Comparison of ENCODE assay signal across 8 mouse cellular contexts in the genomic region with DNA sequence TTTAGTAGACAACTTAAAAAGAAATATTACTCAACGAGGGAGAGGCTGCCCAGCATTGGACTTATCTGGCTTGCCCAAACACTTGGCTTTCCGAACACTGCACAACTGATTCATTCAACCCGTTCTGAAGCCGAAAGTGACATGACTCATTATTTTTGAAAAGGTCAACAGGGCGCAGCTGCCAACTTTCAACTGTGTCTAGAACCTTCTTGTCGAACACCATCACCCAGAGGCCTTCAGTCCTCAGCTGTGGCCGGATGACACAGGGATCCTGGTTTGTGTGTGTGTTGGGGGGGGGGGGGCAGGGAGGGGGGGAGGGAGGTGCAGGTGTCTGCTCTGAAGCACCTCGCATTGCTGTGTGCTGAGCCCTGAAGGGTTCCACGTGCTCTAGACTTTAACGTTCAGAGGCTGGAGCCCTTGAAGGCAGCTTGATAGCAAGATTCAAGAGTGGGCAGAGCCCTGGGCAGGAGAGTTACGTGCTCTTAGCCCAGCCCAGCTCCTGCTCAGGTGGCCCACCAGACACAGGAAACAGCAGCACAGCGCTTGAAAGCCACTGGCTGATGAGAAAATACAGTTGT.
DNase-seq lines count a peak whose midpoint lies in the region; ATAC-seq and TF ChIP-seq lines count a peak whose summit lies in the region.

No protein-coding gene starts in this region.

- peaks cover 13 to 21% of the 10 kb centered on the region in 2 experiments for H3K4me1 ChIP-seq in CH12.LX (ENCODE audit: control insufficient read depth in 1 of 2, insufficient read depth in 2 of 2)

- no peak overlapping the region for H3K4me2 ChIP-seq in CH12.LX (ENCODE audit: insufficient read depth, low read depth, poor library complexity, severe bottlenecking)

- H3K9ac ChIP-seq in CH12.LX (ENCODE audit: insufficient read depth, low read depth) = no peak overlapping the region

- H3K36me3 ChIP-seq in CH12.LX (replicated peaks in 1 of 2; ENCODE audit: control insufficient read depth in 1 of 2, insufficient read depth in 1 of 2, low read length in 1 of 2) = peaks cover under 1 to 3% of the 10 kb centered on the region in 2 experiments

- H3K4me3 ChIP-seq in CH12.LX (replicated peaks in 1 of 3; ENCODE audit: low read depth in 2 of 3, low read length in 2 of 3, poor library complexity in 1 of 3) = no peak overlapping the region
- H3K4me3 ChIP-seq in left cerebral cortex, adult 2 months = no peak overlapping the region

- TF ChIP-seq RAD21 in CH12.LX (IDR thresholded peaks at IDR 0.05; ENCODE audit: low read depth, low read length) = no peak

- no peak for TF ChIP-seq CTCF in CH12.LX (conservative IDR thresholded peaks at IDR 0.05 in 1 of 2, IDR thresholded peaks at IDR 0.05 in 1 of 2; ENCODE audit: low read depth in 2 of 2, low read length in 2 of 2)
- no peak for TF ChIP-seq CTCF in left cerebral cortex, adult 2 months (IDR thresholded peaks at IDR 0.05)

- no peaks in the 10 kb centered on the region for H3K9me3 ChIP-seq in CH12.LX (replicated peaks; ENCODE audit: low read length)

- in situ Hi-C loops in CH12.LX (cut with MboI; ENCODE audit: low pct_ligation_motif_present, low pct_unique_long_range_greater_than_20kb, low sequenced_read_pairs) = no loop called here

- dilution Hi-C loops in CH12.LX (cut with MboI; ENCODE audit: extremely low pct_ligation_motif_present, extremely low pct_unique_long_range_greater_than_20kb, low sequenced_read_pairs) = no loop called here

- no peak for TF ChIP-seq POLR2A in CH12.LX (IDR thresholded peaks at IDR 0.05; ENCODE audit: low read depth, low read length)

- intact Hi-C loops in heart, postnatal 25 days (cut with DNase I) = no loop called here
- intact Hi-C loops in left cerebral cortex, adult 2 months (cut with DNase I) = no loop called here
- intact Hi-C loops in left cerebral cortex, postnatal 10 days (cut with DNase I) = no loop called here

- TF ChIP-seq EP300 in CH12.LX (IDR thresholded peaks at IDR 0.05; ENCODE audit: low read length) = no peak

- H3K79me2 ChIP-seq in CH12.LX (replicated peaks; ENCODE audit: control insufficient read depth, extremely low read depth, insufficient read depth, poor library complexity, severe bottlenecking) = no peaks in the 10 kb centered on the region

- peak; percentile 22; the same call in 1 of the 2 replicates for ATAC-seq in megakaryocyte-erythroid progenitor cell, adult 5-6 weeks (replicated peaks; ENCODE audit: low FRiP score, low TSS enrichment, poor library complexity, severe bottlenecking)

- DNase-seq in CH12.LX (ENCODE audit: extremely low read depth) = peak; percentile 50
- DNase-seq in adrenal gland, adult 2 months = peak; percentile 88
- DNase-seq in heart, postnatal 25 days (ENCODE audit: low spot score) = peak; percentile 60
- DNase-seq in layer of hippocampus, postnatal 14 days (ENCODE audit: low spot score in 2 of 2) = no peak
- DNase-seq in left cerebral cortex, adult 2 months (ENCODE audit: extremely low spot score in 1 of 2, low spot score in 2 of 2) = no peak
- DNase-seq in ovary, postnatal 10 days (ENCODE audit: low spot score) = no peak
- no peak for DNase-seq in left cerebral cortex, postnatal 10 days (ENCODE audit: extremely low spot score in 1 of 2, low spot score in 2 of 2)

- no peak overlapping the region for H3K27ac ChIP-seq in CH12.LX (ENCODE audit: insufficient read depth, low read depth)
- no peak overlapping the region for H3K27ac ChIP-seq in left cerebral cortex, adult 2 months

- H3K27me3 ChIP-seq in CH12.LX (replicated peaks) = no peaks in the 10 kb centered on the region

TF ChIP-seq in CH12.LX, 34 proteins besides CTCF, POLR2A, EP300 and RAD21:
- no peak for TF ChIP-seq POLR2AphosphoS2 (IDR thresholded peaks at IDR 0.05; ENCODE audit: low read depth, low read length)
- no peak for TF ChIP-seq JUND (conservative IDR thresholded peaks at IDR 0.05; ENCODE audit: low read depth, low read length)
- peak; percentile 46; the same call in 1 of the 2 replicates for TF ChIP-seq IRF4 (IDR thresholded peaks at IDR 0.05; ENCODE audit: low read depth, low read length)
- 0 out of 2 replicates have a peak, but pooled peaks have one; percentile 16 for TF ChIP-seq BHLHE40 (IDR thresholded peaks at IDR 0.05; ENCODE audit: low read depth, low read length)
- no peak for TF ChIP-seq MAFK (IDR thresholded peaks at IDR 0.05; ENCODE audit: insufficient replicate concordance, low read length)
- peak; percentile 72 for TF ChIP-seq MAX (IDR thresholded peaks at IDR 0.05; ENCODE audit: low read length)
- peak; percentile 35; the same call in 1 of the 2 replicates for TF ChIP-seq ETS1 (conservative IDR thresholded peaks at IDR 0.05; ENCODE audit: low read depth, low read length)
- TF ChIP-seq RCOR1 (conservative IDR thresholded peaks at IDR 0.05; ENCODE audit: low read depth, low read length) = no peak
- TF ChIP-seq USF2 (conservative IDR thresholded peaks at IDR 0.05; ENCODE audit: low read depth, low read length) = no peak
- no peak for TF ChIP-seq SIN3A (IDR thresholded peaks at IDR 0.05; ENCODE audit: low read length)
- TF ChIP-seq TBP (conservative IDR thresholded peaks at IDR 0.05; ENCODE audit: low read depth, low read length) = no peak
- TF ChIP-seq ELF1 (IDR thresholded peaks at IDR 0.05; ENCODE audit: low read depth, low read length) = no peak
- TF ChIP-seq E2F4 (IDR thresholded peaks at IDR 0.05; ENCODE audit: insufficient replicate concordance, low read depth, low read length) = no peak
- no peak for TF ChIP-seq SMC3 (IDR thresholded peaks at IDR 0.05; ENCODE audit: low read depth, low read length)
TF ChIP-seq in CH12.LX: peak in this region for 4.

Comparison
In these comparisons a context has a peak if more than half of its experiments do, and no peak if none do; other contexts are left out.
1. DNase-seq: peak in CH12.LX (single experiment), adrenal gland, adult 2 months (single experiment) and heart, postnatal 25 days (single experiment); none in layer of hippocampus, postnatal 14 days (0 of 2), left cerebral cortex, adult 2 months (0 of 2), ovary, postnatal 10 days (single experiment) and left cerebral cortex, postnatal 10 days (0 of 2).